Mouse (Mus musculus): ENCODE measurements around the gene Asb4.

DNA sequence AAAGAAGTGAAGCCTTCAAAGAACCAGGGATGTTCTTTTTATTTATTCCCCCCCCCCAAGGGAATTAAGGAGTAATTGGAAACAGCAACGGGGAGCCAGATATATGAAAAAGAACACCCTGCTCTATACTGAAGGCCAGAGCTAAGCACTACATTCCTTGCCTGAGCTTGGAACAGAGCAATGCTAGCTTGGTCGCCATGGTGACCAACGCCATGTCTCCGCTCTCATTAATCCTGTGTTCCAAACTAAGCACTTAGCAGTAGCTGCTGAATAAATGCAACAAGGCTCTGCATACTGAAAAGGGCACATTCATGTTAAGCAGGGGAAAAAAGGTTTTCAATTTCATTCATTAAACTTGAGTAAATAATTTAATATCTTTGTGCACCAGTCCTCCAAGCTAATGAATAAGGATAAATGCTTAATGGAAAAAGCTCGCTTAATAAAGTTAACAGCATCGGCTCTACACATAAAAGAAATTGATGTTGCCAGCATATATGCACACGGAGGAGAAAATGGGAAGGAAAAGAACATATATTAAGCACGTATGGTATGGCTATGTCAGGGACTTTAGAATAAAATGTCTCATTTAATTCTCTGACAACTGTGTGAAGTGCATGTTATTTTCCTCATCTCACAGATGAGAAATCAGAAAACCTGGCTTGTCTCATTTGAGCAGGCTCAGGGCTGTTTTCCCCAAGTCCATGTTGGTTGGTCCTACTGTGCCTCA is 25.4 kb downstream of the Asb4 start:
- TF ChIP-seq POLR2A (IDR thresholded peaks at IDR 0.05; ENCODE audit: low read depth, low read length) (no peak), JUND (conservative IDR thresholded peaks at IDR 0.05; ENCODE audit: low read depth, low read length) (no peak), EP300 (IDR thresholded peaks at IDR 0.05; ENCODE audit: low read length) (no peak), NELFE (IDR thresholded peaks at IDR 0.05; ENCODE audit: low read depth, low read length) (no peak), CTCF (conservative IDR thresholded peaks at IDR 0.05 in 1 of 2, IDR thresholded peaks at IDR 0.05 in 1 of 2; ENCODE audit: low read depth in 2 of 2, low read length in 2 of 2) (no peak), POLR2AphosphoS2 (IDR thresholded peaks at IDR 0.05; ENCODE audit: low read depth, low read length) (no peak), MAFK (IDR thresholded peaks at IDR 0.05; ENCODE audit: insufficient replicate concordance, low read length) (no peak), MAZ (IDR thresholded peaks at IDR 0.05; ENCODE audit: low read depth, low read length) (no peak), PAX5 (IDR thresholded peaks at IDR 0.05; ENCODE audit: low read length) (no peak), KAT2A (IDR thresholded peaks at IDR 0.05; ENCODE audit: insufficient replicate concordance, low read length) (no peak), CHD1 (IDR thresholded peaks at IDR 0.05; ENCODE audit: low read depth, low read length) (no peak), MEF2A (IDR thresholded peaks at IDR 0.05; ENCODE audit: borderline replicate concordance, low read depth, low read length) (no peak), RCOR1 (conservative IDR thresholded peaks at IDR 0.05; ENCODE audit: low read depth, low read length) (no peak)

Data from CH12.LX (cell line).